Mouse (Mus musculus): ENCODE measurements at regions not wholly inside any gene's neighbourhood (a gene's known extent, or its start where the extent isn't known, plus 50 kb on each side); places are given as distances from the start of the nearest gene placed in this dataset.

DNA sequence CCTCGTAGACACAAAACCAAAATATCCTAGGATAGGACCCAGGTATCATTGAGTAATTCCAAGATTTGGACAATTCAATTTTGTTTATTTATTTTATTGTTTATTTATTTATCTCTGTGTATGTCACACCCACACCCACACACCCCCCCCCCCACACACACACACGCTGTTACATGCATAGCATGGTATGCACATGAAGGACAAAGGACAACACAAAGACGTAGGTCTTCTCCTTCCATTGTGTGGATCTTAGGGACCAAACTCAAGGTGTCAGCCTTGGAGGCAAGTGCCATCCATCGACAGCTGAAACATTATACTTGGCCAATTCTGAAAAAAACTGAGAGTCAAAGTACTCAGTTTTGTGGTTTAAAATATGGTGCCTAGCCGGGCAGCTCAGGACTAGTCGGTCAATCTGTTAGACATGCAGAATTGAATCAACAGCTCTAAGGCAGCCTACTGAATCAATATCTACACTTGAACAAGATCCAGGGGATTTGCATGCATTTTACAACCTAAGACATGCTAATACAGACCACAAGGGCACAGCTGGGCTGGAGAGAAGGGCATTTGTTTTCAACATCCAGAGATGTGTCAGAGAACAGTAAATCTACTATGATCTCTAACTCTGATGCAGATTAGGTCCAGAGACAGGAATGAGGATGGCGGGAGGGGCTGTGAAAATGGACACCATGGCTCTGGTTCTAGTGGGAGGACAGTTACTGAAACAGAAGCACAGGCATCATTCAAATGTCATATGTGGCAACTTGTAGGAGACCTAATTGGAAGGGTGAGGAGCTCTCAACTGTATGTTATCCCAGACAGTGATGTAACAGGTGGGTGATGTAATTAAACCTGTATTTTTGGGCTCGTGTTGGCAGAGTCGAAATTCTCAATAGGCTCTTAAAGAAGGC is 143.9 kb upstream of the Adgrl2 start:
- no peak for TF ChIP-seq CTCF (IDR thresholded peaks at IDR 0.05; ENCODE audit: borderline replicate concordance, insufficient read depth, low read depth, low read length)
- 85% methylated on average over 9 of the region's 9 CpGs for WGBS
- DNase-seq, result no peak

DNA sequence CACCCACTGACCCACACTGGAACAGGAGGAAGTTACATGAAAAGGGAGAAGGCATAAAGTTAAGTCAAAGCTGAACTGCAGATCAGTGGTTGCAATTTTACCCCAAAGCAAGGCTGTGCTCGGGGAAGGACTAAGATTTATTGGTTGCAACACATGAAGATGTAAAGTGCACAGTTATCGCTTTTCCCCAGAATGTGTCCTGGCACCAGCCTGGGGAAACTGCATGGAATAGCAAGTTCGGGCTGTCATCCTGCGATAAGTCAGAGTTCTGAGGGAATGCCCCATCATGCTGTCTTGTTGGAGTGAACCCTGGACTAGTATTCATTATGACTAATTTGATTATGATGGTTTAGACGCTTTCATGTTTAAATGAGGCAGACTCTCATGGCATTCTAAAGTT is 128.5 kb upstream of the Adgrl2 start:
- TF ChIP-seq POLR2A (IDR thresholded peaks at IDR 0.05; ENCODE audit: borderline replicate concordance, insufficient read depth, low read length), result no peak
- no peak for TF ChIP-seq CTCF (IDR thresholded peaks at IDR 0.05; ENCODE audit: borderline replicate concordance, insufficient read depth, low read depth, low read length)
- WGBS, result 89% methylated on average over 5 of the region's 5 CpGs
- Histone ChIP-seq H3K27me3 (ENCODE audit: control insufficient read depth, insufficient read depth, low read length) (no peaks in the 10 kb centered on the region), H3K27ac (ENCODE audit: insufficient read depth, low read length) (no peak overlapping the region), H3K4me3 (replicated peaks; ENCODE audit: insufficient read depth, low read depth, low read length) (no peak overlapping the region), H3K4me1 (ENCODE audit: control insufficient read depth, insufficient read depth, low read length) (no peaks in the 10 kb centered on the region)
- no peak for DNase-seq

More for the DNA sequence above, 143.9 kb upstream of the Adgrl2 start:
- H3K4me3 ChIP-seq (replicated peaks; ENCODE audit: insufficient read depth, low read depth, low read length), result no peak overlapping the region
- no peaks in the 10 kb centered on the region for H3K4me1 ChIP-seq (ENCODE audit: control insufficient read depth, insufficient read depth, low read length)
- no peaks in the 10 kb centered on the region for H3K27me3 ChIP-seq (ENCODE audit: control insufficient read depth, insufficient read depth, low read length)
- no peak overlapping the region for H3K27ac ChIP-seq (ENCODE audit: insufficient read depth, low read length)

DNA sequence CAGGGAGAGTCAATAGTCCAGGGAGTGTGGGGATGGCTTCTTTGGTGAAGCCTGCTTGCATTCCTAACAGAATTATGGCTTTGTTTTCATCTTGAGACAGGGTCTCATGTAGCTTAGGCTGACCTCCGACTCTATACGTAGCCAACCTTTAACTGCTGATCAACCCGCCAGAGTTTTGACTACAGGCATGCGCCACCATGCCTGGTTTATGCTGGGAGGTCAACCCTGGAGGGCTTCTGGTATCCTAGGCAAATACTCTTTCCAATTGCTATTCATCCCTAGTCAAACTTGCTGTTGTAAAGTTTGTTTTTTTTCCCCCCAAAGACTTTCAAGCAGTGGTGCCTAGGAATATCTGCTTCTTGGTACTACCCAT is 127.3 kb upstream of the Adgrl2 start:
- DNase-seq, result no peak
- WGBS, result 88% methylated on average over 4 of the region's 4 CpGs
- H3K27me3 ChIP-seq (ENCODE audit: control insufficient read depth, insufficient read depth, low read length), result no peaks in the 10 kb centered on the region
- H3K27ac ChIP-seq (ENCODE audit: insufficient read depth, low read length), result no peak overlapping the region
- TF ChIP-seq POLR2A (IDR thresholded peaks at IDR 0.05; ENCODE audit: borderline replicate concordance, insufficient read depth, low read length) (no peak), CTCF (IDR thresholded peaks at IDR 0.05; ENCODE audit: borderline replicate concordance, insufficient read depth, low read depth, low read length) (no peak)
- H3K4me1 ChIP-seq (ENCODE audit: control insufficient read depth, insufficient read depth, low read length), result no peaks in the 10 kb centered on the region
- H3K4me3 ChIP-seq (replicated peaks; ENCODE audit: insufficient read depth, low read depth, low read length), result no peak overlapping the region

- TF ChIP-seq POLR2A (IDR thresholded peaks at IDR 0.05; ENCODE audit: borderline replicate concordance, insufficient read depth, low read length), result no peak
- TF ChIP-seq CTCF (IDR thresholded peaks at IDR 0.05; ENCODE audit: borderline replicate concordance, insufficient read depth, low read depth, low read length), result no peak
- Histone ChIP-seq H3K4me3 (replicated peaks; ENCODE audit: insufficient read depth, low read depth, low read length) (no peak overlapping the region), H3K27me3 (ENCODE audit: control insufficient read depth, insufficient read depth, low read length) (no peaks in the 10 kb centered on the region), H3K4me1 (ENCODE audit: control insufficient read depth, insufficient read depth, low read length) (no peaks in the 10 kb centered on the region), H3K27ac (ENCODE audit: insufficient read depth, low read length) (no peak overlapping the region)
- WGBS, result 40% methylated on average over 6 of the region's 6 CpGs
- DNase-seq, result no peak
These were observed 126.8 kb upstream of the Adgrl2 start for GRCm38 (mm10) chr3:149117018-149117683.

- WGBS, result 91% methylated on average over 11 of the region's 11 CpGs
- Histone ChIP-seq H3K27me3 (ENCODE audit: control insufficient read depth, insufficient read depth, low read length) (no peaks in the 10 kb centered on the region), H3K27ac (ENCODE audit: insufficient read depth, low read length) (no peak overlapping the region), H3K4me1 (ENCODE audit: control insufficient read depth, insufficient read depth, low read length) (no peaks in the 10 kb centered on the region), H3K4me3 (replicated peaks; ENCODE audit: insufficient read depth, low read depth, low read length) (no peak overlapping the region)
- TF ChIP-seq POLR2A (IDR thresholded peaks at IDR 0.05; ENCODE audit: borderline replicate concordance, insufficient read depth, low read length) (no peak), CTCF (IDR thresholded peaks at IDR 0.05; ENCODE audit: borderline replicate concordance, insufficient read depth, low read depth, low read length) (no peak)
- no peak for DNase-seq
These were observed 126.2 kb upstream of the Adgrl2 start for GRCm38 (mm10) chr3:149116604-149117003.

- 47% methylated on average over 12 of the region's 12 CpGs for WGBS
- no peak overlapping the region for H3K27ac ChIP-seq (ENCODE audit: insufficient read depth, low read length)
- TF ChIP-seq POLR2A (IDR thresholded peaks at IDR 0.05; ENCODE audit: borderline replicate concordance, insufficient read depth, low read length), result no peak
- TF ChIP-seq CTCF (IDR thresholded peaks at IDR 0.05; ENCODE audit: borderline replicate concordance, insufficient read depth, low read depth, low read length), result no peak
- no peaks in the 10 kb centered on the region for H3K27me3 ChIP-seq (ENCODE audit: control insufficient read depth, insufficient read depth, low read length)
- H3K4me3 ChIP-seq (replicated peaks; ENCODE audit: insufficient read depth, low read depth, low read length), result no peak overlapping the region
- no peaks in the 10 kb centered on the region for H3K4me1 ChIP-seq (ENCODE audit: control insufficient read depth, insufficient read depth, low read length)
- no peak for DNase-seq
These were observed 125.5 kb upstream of the Adgrl2 start for GRCm38 (mm10) chr3:149115901-149116300.

GRCm38 (mm10) chr3:149112878-149113277 is 122.5 kb upstream of the Adgrl2 start:
- Histone ChIP-seq H3K27ac (ENCODE audit: insufficient read depth, low read length) (no peak overlapping the region), H3K4me3 (replicated peaks; ENCODE audit: insufficient read depth, low read depth, low read length) (no peak overlapping the region), H3K27me3 (ENCODE audit: control insufficient read depth, insufficient read depth, low read length) (no peaks in the 10 kb centered on the region), H3K4me1 (ENCODE audit: control insufficient read depth, insufficient read depth, low read length) (no peaks in the 10 kb centered on the region)
- DNase-seq, result no peak
- 75% methylated on average over 6 of the region's 6 CpGs for WGBS
- TF ChIP-seq POLR2A (IDR thresholded peaks at IDR 0.05; ENCODE audit: borderline replicate concordance, insufficient read depth, low read length), result no peak
- no peak for TF ChIP-seq CTCF (IDR thresholded peaks at IDR 0.05; ENCODE audit: borderline replicate concordance, insufficient read depth, low read depth, low read length)
